ENCODE assay signal across 16 mouse cellular contexts in the genomic region with DNA sequence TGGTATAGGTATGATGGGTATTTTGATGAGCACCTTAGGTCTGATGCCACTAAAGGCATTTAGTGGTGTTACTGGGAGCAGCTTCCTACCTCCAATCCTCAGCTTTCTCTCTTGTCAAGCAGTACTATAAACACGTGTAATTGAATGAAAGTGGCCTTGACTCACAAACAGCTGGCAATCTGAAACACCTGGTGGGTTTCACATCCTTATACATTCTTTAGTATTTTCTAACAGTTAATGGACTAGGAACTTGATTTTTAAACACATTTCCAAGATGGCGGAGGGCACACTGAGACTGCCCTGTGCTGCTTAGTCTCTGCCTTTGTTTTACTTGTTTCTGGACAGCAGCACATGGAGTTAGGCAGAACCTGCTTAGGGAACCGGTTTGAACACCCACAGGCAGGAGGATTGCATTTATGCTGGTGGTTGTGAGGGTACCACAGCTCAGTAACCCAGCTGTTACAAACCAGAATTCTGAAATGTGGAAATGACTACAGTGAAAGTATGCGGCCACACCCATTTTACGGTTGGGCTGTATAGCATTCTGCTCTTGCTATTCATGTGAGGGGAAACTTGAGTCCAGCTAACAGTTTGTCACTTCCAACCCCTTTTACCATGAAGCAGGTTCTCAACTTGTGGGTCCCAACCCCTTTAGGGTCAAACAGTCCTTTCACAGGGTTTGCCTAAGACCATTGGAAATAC.
DNase-seq lines count a peak whose midpoint lies in the region; ATAC-seq and TF ChIP-seq lines count a peak whose summit lies in the region.
"Had no signal": no experiment of that assay in that cellular context is flagged by ENCODE, and none has a peak within 500 bp of the region (broad histone marks: within the 10 kb centered on the region; RNA-seq: fewer than 3 reads in every experiment).

No protein-coding gene starts in this region.

- no peak for TF ChIP-seq CTCF in liver, postnatal 0 days (IDR thresholded peaks at IDR 0.05; ENCODE audit: low read depth)

- no peak overlapping the region for H3K4me2 ChIP-seq in liver, postnatal 0 days (ENCODE audit: low read depth, low read length)
- peak overlapping the region; percentile 67 for H3K4me2 ChIP-seq in myocyte (ENCODE audit: low read depth)
- H3K4me2 ChIP-seq: liver, embryonic 11.5 days; lung, embryonic 15.5 days had no signal

- no peak for TF ChIP-seq POLR2A in myocyte (IDR thresholded peaks at IDR 0.05; ENCODE audit: insufficient read length, low read depth)

- no peak overlapping the region for H3K4me3 ChIP-seq in liver, postnatal 0 days (ENCODE audit: low read depth, low read length)
- no peak overlapping the region for H3K4me3 ChIP-seq in myocyte
- H3K4me3 ChIP-seq: lung, embryonic 15.5 days had no signal

- peak; percentile 41; the same call in 1 of the 2 replicates for ATAC-seq in liver, postnatal 0 days
- ATAC-seq in common myeloid progenitor, adult 5-6 weeks (replicated peaks; ENCODE audit: low read depth, poor library complexity, severe bottlenecking), result peak; percentile 47
- ATAC-seq: intestine, embryonic 16.5 days had no signal

- H3K36me3 ChIP-seq in liver, postnatal 0 days (replicated peaks; ENCODE audit: insufficient read depth, low read length), result peaks cover 10% of the 10 kb centered on the region; the same call in 1 of the 2 replicates
- peaks cover 8% of the 10 kb centered on the region for H3K36me3 ChIP-seq in myocyte (ENCODE audit: control insufficient read depth, insufficient read depth)

- H3K9ac ChIP-seq in liver, postnatal 0 days (replicated peaks), result no peak overlapping the region
- H3K9ac ChIP-seq: lung, embryonic 15.5 days had no signal

- peak; percentile 34; the same call in 1 of the 2 replicates for TF ChIP-seq EP300 in liver, postnatal 0 days (IDR thresholded peaks at IDR 0.05; ENCODE audit: low read depth)

- no peaks in the 10 kb centered on the region for H3K79me2 ChIP-seq in myocyte (ENCODE audit: control insufficient read depth, insufficient read depth)

- H3K4me1 ChIP-seq in liver, postnatal 0 days (ENCODE audit: insufficient read depth), result no peaks in the 10 kb centered on the region
- H3K4me1 ChIP-seq: lung, embryonic 15.5 days had no signal

- 71% methylated on average over 5 of the region's 5 CpGs for WGBS in liver, postnatal 0 days (ENCODE audit: insufficient replicate concordance)

- no peaks in the 10 kb centered on the region for H3K9me3 ChIP-seq in liver, postnatal 0 days (ENCODE audit: low read length)
- H3K9me3 ChIP-seq: lung, embryonic 15.5 days had no signal

- no peak overlapping the region for H3ac ChIP-seq in myocyte (ENCODE audit: control insufficient read depth, insufficient read length)

- DNase-seq in liver, postnatal 0 days, result no peak
- DNase-seq in liver, result no peak
- peak; percentile 56 for DNase-seq in B cell, adult 2 months
- DNase-seq in kidney, postnatal 36 days, result no peak
- no peak for DNase-seq in thymus, postnatal 0 days (ENCODE audit: low spot score)
- no peak for DNase-seq in embryo, embryonic 10.5 days (ENCODE audit: low spot score)
- DNase-seq: adrenal gland, adult 2 months; cerebellum, adult 2 months; gastrocnemius, postnatal 25 days; kidney, postnatal 10 days; layer of hippocampus, adult 9-11 months had no signal

- no peaks in the 10 kb centered on the region for H3K27me3 ChIP-seq in liver, postnatal 0 days (ENCODE audit: insufficient read depth, low read length)
- no peaks in the 10 kb centered on the region for H3K27me3 ChIP-seq in myocyte (ENCODE audit: control insufficient read depth, insufficient read depth, insufficient read length)
- H3K27me3 ChIP-seq: lung, embryonic 15.5 days had no signal

- 0 out of 2 replicates have a peak overlapping the region, but pooled peaks have one; percentile 41 for H3K27ac ChIP-seq in liver, postnatal 0 days (ENCODE audit: low read depth)
- H3K27ac ChIP-seq: lung, embryonic 15.5 days had no signal

TF ChIP-seq in myocyte, 11 proteins besides CTCF, POLR2A, EP300 and RAD21:
- TF ChIP-seq E2F4 (IDR thresholded peaks at IDR 0.05; ENCODE audit: insufficient read depth) (no peak), MYOD1 (IDR thresholded peaks at IDR 0.05; ENCODE audit: control insufficient read depth in 1 of 3, insufficient read length in 2 of 3, low read depth in 2 of 3) (peak in 1 of 3 experiments; percentile 25), MYOG (IDR thresholded peaks at IDR 0.05; ENCODE audit: control insufficient read depth in 1 of 3, insufficient read depth in 1 of 3, insufficient read length in 2 of 3, low read depth in 2 of 3) (peak in 1 of 3 experiments; percentile 25), MAX (IDR thresholded peaks at IDR 0.05; ENCODE audit: low read depth) (no peak)

Comparison
In these comparisons a context has a peak if more than half of its experiments do, and no peak if none do; other contexts are left out.
1. DNase-seq: peak in B cell, adult 2 months (2 of 2); none in liver, postnatal 0 days (single experiment), liver (single experiment), kidney, postnatal 36 days (0 of 2), thymus, postnatal 0 days (single experiment) and embryo, embryonic 10.5 days (single experiment).